Mouse (Mus musculus) skeletal muscle tissue, adult 2 months (tissue): ENCODE data around the gene Hist1h1a.

Experiments
- DNase-seq: peaks from one replicate; pipeline ENCODE4 v3.0.0-alpha.2; 2012; ENCODE audit warnings: low read depth, low spot score

Hist1h1a gene

GRCm38 (mm10) chr13:23743963-23744362 is 19.5 kb upstream of the Hist1h1a start:
- no peak for DNase-seq

GRCm38 (mm10) chr13:23744421-23745380 is 18.8 kb upstream of the Hist1h1a start:
- DNase-seq, result no peak

- peak; percentile 83 for DNase-seq
Observed at GRCm38 (mm10) chr13:23745381-23746161, 17.9 kb upstream of the Hist1h1a start, which contains the start of gene Hist1h3c. Hist1h3c (minus strand) TSS chr13:23745602.

- DNase-seq, result peak; percentile 92
Observed at GRCm38 (mm10) chr13:23746201-23747080, 17.0 kb upstream of the Hist1h1a start, which contains the start of gene Hist1h2bb. Hist1h2bb (plus strand) TSS chr13:23746734.

GRCm38 (mm10) chr13:23747081-23747891 is 16.2 kb upstream of the Hist1h1a start:
- DNase-seq, result no peak

DNA sequence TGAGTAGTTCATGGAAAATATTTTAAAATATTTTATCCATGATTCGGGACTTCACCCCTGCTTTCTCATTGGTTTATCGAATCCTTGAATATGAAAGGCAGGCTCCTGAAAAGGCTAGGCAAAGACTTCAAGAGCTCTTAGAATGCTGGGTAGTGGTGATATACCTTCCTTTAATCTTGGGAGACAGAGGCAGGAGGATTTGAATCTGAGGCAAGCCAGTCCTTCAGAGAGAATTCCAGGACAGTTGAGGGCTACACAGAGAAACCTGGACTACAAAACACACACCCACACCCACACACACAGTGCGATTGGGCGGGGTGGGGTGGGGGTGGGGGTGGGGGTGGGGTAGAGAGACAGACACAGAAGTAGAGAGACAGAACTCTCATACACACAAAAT is 15.6 kb upstream of the Hist1h1a start:
- DNase-seq, result no peak

DNA sequence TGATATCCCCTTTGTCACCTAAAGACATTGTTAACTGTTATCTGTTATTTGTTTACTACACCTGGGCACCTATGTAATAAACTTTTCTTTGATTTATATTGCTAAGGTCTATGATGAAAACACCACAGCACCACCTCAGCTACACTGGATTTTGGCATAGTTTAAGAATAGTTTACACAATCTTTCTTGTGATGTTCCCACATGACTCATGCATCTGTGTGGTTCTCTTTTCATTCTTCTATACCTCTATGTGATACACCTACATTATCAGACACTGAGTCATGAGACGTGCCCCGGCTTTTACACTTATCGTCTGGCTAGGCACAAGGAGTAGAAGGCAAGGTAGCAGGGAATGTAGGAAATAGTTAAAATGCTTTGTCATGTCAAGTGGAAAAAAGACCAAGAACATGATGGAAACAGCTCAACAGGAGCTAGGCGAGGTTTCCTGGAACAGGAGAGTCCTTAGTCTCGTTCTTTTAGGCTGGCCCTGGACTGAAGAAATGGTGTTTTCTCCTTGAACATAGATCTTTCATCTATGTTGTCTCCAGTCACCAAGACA is 13.8 kb upstream of the Hist1h1a start:
- DNase-seq, result no peak

GRCm38 (mm10) chr13:23750839-23751477 is 12.5 kb upstream of the Hist1h1a start, which contains the start of gene Hist1h2ab:
Hist1h2ab (plus strand) TSS chr13:23751126.
- peak; percentile 37 for DNase-seq

- no peak for DNase-seq
Observed at GRCm38 (mm10) chr13:23751478-23751956, 11.9 kb upstream of the Hist1h1a start.

- DNase-seq, result peak; percentile 75
Observed at GRCm38 (mm10) chr13:23752067-23752741, 11.3 kb upstream of the Hist1h1a start, which contains the start of gene Hist1h3b. Hist1h3b (plus strand) TSS chr13:23752267.

DNA sequence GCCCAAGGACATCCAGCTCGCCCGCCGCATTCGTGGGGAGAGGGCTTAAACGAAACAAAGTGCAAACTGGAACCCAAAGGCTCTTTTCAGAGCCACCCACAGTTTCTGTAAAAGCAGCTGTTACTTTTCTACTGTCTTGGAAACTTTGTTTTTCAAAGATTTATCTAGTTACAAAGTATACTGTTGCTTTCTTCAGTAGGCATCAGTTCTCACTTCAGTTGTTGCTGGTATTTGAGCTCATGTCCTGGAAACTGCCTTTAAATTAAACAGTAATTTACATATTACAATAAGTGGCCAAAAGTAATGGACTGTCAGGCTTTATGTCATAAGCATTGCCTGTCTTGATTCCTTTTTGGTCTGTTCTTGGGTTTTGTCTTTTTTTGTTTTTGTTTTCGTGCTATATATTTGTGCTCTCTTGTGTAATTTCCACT is 10.7 kb upstream of the Hist1h1a start:
- no peak for DNase-seq

DNA sequence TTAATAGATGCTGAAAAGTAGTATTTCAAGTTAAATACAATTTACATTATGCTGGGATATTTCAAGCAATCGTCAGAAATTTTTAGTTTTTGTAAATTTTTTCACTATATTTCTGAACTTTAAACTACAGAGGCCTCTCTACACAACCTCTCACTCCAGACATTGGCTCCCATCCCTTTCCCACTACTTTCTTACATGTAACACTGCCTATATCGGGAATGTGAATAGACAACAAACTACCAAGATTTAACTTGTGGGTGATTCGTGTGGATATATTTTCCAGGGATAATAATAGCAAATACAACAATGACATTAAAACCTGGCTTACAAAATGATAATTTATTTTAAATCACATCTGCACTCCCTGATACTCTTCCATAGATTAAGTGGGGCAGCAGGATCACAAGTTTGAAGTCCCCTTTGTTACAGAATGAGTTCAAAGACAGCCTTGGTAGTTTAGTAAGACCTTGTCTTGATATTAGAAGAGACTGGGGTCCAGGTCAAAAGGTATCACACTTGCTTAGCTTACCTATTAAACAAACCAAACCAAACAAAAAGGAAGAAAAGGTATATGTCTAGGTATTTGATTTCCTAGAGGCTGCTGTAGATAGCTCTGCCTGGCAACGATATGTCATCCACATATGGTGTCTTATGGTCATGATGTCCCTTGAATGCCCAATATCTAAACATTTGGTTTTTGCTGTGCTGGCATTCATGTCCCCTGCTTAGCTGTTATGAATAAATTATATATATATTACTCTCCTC is 10.0 kb upstream of the Hist1h1a start:
- DNase-seq, result no peak

DNA sequence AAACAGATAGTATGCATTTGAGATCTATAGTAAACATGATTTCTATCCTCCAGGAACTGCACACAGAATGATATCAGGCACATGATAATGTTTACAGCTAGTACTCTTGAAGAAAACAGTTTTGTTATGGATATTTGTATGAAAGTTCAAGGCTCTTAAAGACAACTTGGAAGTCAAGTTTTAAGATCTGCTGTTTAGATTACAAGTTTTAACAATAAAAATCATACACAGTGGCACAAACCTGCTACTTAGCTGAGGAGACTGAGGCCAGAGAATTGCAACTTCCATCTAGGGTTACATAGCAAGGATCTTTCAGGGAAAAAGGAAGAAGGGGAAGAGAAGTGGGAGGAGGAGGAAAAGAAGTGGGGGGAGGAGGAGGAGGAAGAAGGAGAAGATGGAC is 8.5 kb upstream of the Hist1h1a start:
- no peak for DNase-seq

DNA sequence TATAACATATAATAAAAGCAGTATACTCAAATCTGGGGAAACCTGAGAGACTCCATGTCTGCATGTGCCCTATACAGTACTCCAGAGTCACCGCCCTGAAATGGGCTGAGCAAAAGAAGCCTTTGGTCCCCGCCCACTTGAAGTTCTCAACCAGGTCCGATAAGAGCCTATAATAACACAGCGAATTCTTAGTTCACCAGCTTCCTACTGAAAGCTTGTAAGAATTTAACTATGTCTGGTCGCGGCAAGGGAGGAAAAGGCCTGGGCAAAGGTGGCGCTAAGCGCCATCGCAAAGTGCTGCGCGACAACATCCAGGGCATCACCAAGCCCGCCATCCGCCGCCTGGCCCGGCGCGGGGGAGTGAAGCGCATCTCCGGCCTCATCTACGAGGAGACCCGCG is 6.7 kb upstream of the Hist1h1a start, which contains the start of gene Hist1h4b:
TSS of gene Hist1h4b (plus strand) at position 224 of the 400 bp plus-strand sequence.
- DNase-seq, result peak; percentile 79

DNA sequence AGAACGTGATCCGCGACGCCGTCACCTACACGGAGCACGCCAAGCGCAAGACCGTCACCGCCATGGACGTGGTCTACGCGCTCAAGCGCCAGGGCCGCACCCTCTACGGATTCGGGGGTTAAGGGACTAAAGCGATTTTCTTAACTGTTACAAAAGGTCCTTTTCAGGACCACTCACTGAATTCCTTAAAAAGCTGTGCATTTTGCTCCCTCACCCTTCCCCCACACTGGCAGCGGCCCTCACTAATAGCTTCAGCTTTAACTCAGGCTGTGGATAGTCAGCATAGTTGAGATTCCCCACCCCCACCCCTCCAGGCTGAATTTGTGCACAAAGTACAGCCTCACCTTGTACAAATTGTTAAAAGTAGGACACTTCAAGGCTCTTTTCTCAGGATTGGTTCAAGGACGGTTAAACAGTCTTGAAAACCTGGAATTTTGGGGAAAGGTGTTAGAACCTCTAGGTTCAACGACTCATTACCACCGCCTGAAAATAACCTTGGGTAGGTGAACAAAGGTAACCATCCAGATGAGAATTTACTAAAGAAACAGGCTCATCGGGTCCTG is 6.2 kb upstream of the Hist1h1a start:
- no peak for DNase-seq

GRCm38 (mm10) chr13:23757921-23758320 is 5.5 kb upstream of the Hist1h1a start:
- no peak for DNase-seq

- no peak for DNase-seq
Observed at GRCm38 (mm10) chr13:23759251-23759771, 4.2 kb upstream of the Hist1h1a start.
